Mouse (Mus musculus) forebrain, embryonic 12.5 days (tissue): ENCODE data around the gene Pfdn6. TPM values are rescaled to one million over a fixed set of nuclear protein-coding genes. Genes with fewer than 3 reads are reported as not detected.

Experiments
- ATAC-seq: fragments of 200-750 bp; cut with Nextera tagmentation; 2 replicates; pipeline ENCODE4 v1.8.0; 2017; ENCODE audit warnings: moderate TSS enrichment; ENCODE audit not compliant: low FRiP score
- H3K27ac ChIP-seq: fragments of 300-500 bp; sonication (generic); 2 replicates; pipeline ENCODE4 v1.5.1; 2016; ENCODE audit warnings: mild to moderate bottlenecking
- H3K27me3 ChIP-seq: fragments of 300-500 bp; sonication (generic); 2 replicates; pipeline ENCODE4 v1.6.1; 2016; ENCODE audit warnings: mild to moderate bottlenecking
- H3K36me3 ChIP-seq: fragments of 300-500 bp; sonication (generic); replicated peaks from 2 replicates; pipeline ENCODE4 v1.6.1; 2016; ENCODE audit warnings: mild to moderate bottlenecking
- H3K4me1 ChIP-seq: fragments of 300-500 bp; sonication (generic); 2 replicates; pipeline ENCODE4 v1.6.1; 2016
- H3K4me2 ChIP-seq: fragments of 300-500 bp; sonication (generic); 2 replicates; pipeline ENCODE4 v1.6.1; 2016; ENCODE audit warnings: mild to moderate bottlenecking, moderate library complexity
- H3K4me3 ChIP-seq: fragments of 300-500 bp; sonication (generic); replicated peaks from 2 replicates; pipeline ENCODE4 v1.5.1; 2016; ENCODE audit warnings: mild to moderate bottlenecking
- H3K9ac ChIP-seq: fragments of 300-500 bp; sonication (generic); 2 replicates; pipeline ENCODE4 v1.6.1; 2016; ENCODE audit warnings: mild to moderate bottlenecking
- H3K9me3 ChIP-seq: fragments of 300-500 bp; sonication (generic); 2 replicates; pipeline ENCODE4 v1.6.1; 2016
- whole genome bisulfite sequencing: fragments of 180-500 bp; shearing (Covaris S2); methylation state at CpG from one replicate; pipeline ENCODE4 v1.1.7; 2016; 5-methylcytosine and 5-hydroxymethylcytosine counted together
- polyA plus RNA-seq: library from polyadenylated mRNA; unstranded; fragments of >200 nt; fragmentation: Nextera tagmentation; extraction: Ambion mirVana; gene quantifications from 2 replicates; pipeline ENCODE4 v1.2.1, GENCODE M21; 2016

Pfdn6 gene
- polyA plus RNA-seq, 1 experiment from 2014 or later = 198 TPM

DNA sequence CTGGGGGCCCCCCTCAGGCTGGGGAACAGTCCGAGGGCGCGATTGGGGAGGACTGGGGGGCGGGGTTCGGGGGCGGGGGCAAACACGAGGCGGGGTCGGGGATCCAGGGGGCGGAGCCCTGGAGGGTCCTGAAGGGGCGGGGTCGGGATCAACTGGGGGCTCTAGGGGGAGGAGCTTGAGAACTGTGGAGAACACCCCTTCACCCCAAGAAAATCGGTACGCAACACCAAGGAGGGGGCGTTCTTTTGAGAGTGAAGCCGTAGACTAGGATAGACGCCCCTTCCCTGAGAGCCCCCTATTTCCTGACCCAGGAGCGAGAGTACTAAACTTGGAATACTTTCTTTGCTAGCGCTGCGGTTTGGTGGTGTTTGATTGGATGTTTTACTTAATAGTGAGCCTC is 23.8 kb downstream of the Pfdn6 start:
- Histone ChIP-seq H3K4me3 (peak overlapping the region; percentile 65), H3K27ac (peak overlapping the region; percentile 88), H3K27me3 (peaks cover 7% of the 10 kb centered on the region; the same call in 1 of the 2 replicates), H3K4me2 (peak overlapping the region; percentile 65), H3K9ac (peak overlapping the region; percentile 66), H3K36me3 (peaks cover 52% of the 10 kb centered on the region), H3K4me1 (peaks cover 60% of the 10 kb centered on the region), H3K9me3 (no peaks in the 10 kb centered on the region)
- ATAC-seq = peak; percentile 18
- under 1% methylated on average over 15 of the region's 20 CpGs for WGBS

DNA sequence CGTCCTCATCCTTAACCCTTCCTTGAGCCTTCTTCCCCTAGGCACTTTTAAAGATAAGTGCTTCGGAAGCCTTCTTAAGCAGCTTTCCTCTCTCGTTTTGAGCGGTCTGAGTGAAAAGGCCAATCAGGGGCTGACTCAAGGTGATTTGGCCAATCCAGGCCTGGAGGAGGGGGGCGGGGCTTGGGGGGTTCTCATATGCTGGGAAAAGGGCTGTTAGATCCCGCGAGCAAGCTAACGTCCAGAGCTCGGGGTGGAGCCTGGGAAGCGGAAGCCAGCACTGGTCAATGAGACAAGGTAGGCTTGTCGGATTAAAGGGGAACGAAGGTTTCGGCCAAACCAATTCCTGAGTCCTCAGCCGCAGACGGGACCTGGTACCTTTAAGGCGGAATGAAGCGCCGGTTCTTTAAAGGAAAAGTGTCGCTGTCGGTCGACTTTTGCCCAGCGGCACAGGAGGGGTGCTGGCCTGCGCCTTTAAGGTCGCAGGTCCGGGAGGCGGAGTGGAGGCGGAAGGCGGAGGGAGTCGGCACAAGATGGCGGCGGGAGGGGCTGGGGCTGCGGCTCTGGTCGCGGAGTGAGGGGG is 24.4 kb downstream of the Pfdn6 start, which contains the start of the genes Tapbp and Zbtb22:
Gene Tapbp, plus strand, starts transcription at position 229 of the 580 bp plus-strand sequence.
Gene Zbtb22, plus strand, starts transcription at position 234 of the 580 bp plus-strand sequence.
- Histone ChIP-seq H3K27me3 (peaks cover 7% of the 10 kb centered on the region; the same call in 1 of the 2 replicates), H3K27ac (peak within 1 kb of the TSS; percentile 88), H3K9ac (peak within 1 kb of the TSS; percentile 66), H3K4me1 (peaks cover 60% of the 10 kb centered on the region), H3K4me2 (peak within 1 kb of the TSS; percentile 65), H3K4me3 (peak within 1 kb of the TSS; percentile 65), H3K36me3 (peaks cover 56% of the 10 kb centered on the region), H3K9me3 (no peaks in the 10 kb centered on the region)
- peak; percentile 91 for ATAC-seq
- WGBS = under 1% methylated on average over 34 of the region's 34 CpGs

DNA sequence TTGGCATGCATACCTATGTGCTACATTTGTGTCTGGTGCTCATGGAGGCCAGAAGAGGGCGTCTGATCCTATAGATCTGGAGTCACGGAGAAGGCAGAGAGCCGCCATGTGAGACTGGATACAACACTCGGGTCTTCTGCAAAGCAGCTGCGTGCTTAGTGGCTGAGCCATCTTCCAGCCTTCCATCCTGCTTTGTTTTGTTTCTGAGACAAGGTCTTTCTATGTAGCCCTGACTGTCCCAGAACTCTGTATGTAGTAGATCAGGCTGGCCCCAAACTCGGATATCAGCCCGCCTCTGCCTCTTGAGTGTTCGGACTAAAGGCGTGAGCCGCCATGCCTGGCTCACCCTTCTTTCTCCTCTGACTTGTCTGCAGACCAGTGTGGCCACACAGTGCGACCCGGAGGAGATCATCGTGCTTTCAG is 25.2 kb downstream of the Pfdn6 start:
- peak overlapping the region; percentile 65 for H3K4me2 ChIP-seq
- H3K9me3 ChIP-seq = no peaks in the 10 kb centered on the region
- H3K36me3 ChIP-seq = peaks cover 56% of the 10 kb centered on the region
- no peak overlapping the region; the same call in 1 of the 2 replicates for H3K9ac ChIP-seq
- WGBS = 74% methylated on average over 13 of the region's 13 CpGs
- peak overlapping the region; percentile 36; the same call in 1 of the 2 replicates for H3K27ac ChIP-seq
- H3K4me1 ChIP-seq = peaks cover 62% of the 10 kb centered on the region
- no peak for ATAC-seq
- H3K27me3 ChIP-seq = peaks cover 7% of the 10 kb centered on the region; the same call in 1 of the 2 replicates
- peak overlapping the region; percentile 10; the same call in 1 of the 2 replicates for H3K4me3 ChIP-seq

DNA sequence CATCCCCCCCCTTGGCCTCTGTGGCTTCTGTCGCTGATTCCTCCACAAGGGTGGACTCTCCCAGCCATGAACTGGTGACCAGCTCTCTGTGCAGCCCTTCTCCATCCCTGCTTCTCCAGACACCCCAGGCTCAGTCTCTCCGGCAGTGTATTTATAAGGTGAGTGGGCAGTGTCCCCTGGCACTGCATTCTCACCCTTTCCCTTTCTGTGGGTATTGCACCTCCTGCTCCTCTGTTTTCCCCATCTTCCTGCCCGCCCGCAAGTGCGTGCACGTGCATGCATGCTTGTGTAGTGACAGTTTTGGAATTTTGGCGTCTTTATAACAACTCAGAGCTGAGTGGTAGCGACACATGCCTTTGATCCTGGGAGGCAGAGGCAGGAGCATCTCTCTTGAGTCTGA is 26.2 kb downstream of the Pfdn6 start:
- Histone ChIP-seq H3K4me2 (no peak overlapping the region), H3K27me3 (peaks cover 7% of the 10 kb centered on the region; the same call in 1 of the 2 replicates), H3K9me3 (no peaks in the 10 kb centered on the region), H3K4me3 (no peak overlapping the region), H3K27ac (no peak overlapping the region), H3K36me3 (peaks cover 56% of the 10 kb centered on the region), H3K9ac (no peak overlapping the region), H3K4me1 (peaks cover 53% of the 10 kb centered on the region)
- 96% methylated on average over 8 of the region's 8 CpGs for WGBS
- no peak for ATAC-seq

GRCm38 (mm10) chr17:33913264-33913663 is 26.9 kb downstream of the Pfdn6 start:
- Histone ChIP-seq H3K36me3 (peaks cover 54% of the 10 kb centered on the region), H3K4me3 (no peak overlapping the region), H3K27ac (no peak overlapping the region), H3K9me3 (no peaks in the 10 kb centered on the region), H3K9ac (no peak overlapping the region), H3K4me2 (no peak overlapping the region), H3K27me3 (peaks cover under 1% of the 10 kb centered on the region; the same call in 1 of the 2 replicates), H3K4me1 (peaks cover 50% of the 10 kb centered on the region)
- ATAC-seq = no peak
- 91% methylated on average over 10 of the region's 10 CpGs for WGBS

- Histone ChIP-seq H3K4me2 (no peak overlapping the region), H3K27me3 (no peaks in the 10 kb centered on the region), H3K27ac (no peak overlapping the region), H3K4me1 (peaks cover 48% of the 10 kb centered on the region), H3K9me3 (no peaks in the 10 kb centered on the region), H3K4me3 (no peak overlapping the region), H3K36me3 (peaks cover 41% of the 10 kb centered on the region), H3K9ac (no peak overlapping the region)
- WGBS = 91% methylated on average over 28 of the region's 28 CpGs
- ATAC-seq = no peak
Observed at GRCm38 (mm10) chr17:33911813-33912414, 28.2 kb downstream of the Pfdn6 start.

- Histone ChIP-seq H3K27me3 (no peaks in the 10 kb centered on the region), H3K36me3 (peaks cover 41% of the 10 kb centered on the region), H3K9ac (no peak overlapping the region), H3K4me2 (no peak overlapping the region), H3K27ac (no peak overlapping the region), H3K9me3 (no peaks in the 10 kb centered on the region), H3K4me3 (peak overlapping the region; percentile 84; the same call in 1 of the 2 replicates), H3K4me1 (peaks cover 42% of the 10 kb centered on the region)
- 93% methylated on average over 31 of the region's 31 CpGs for WGBS
- no peak for ATAC-seq
Observed at GRCm38 (mm10) chr17:33911052-33911812, 28.9 kb downstream of the Pfdn6 start.

GRCm38 (mm10) chr17:33910346-33911051 is 29.6 kb downstream of the Pfdn6 start:
- peak overlapping the region; percentile 91; the same call in 1 of the 2 replicates for H3K27ac ChIP-seq
- H3K4me1 ChIP-seq = peaks cover 41% of the 10 kb centered on the region
- peak overlapping the region; percentile 84 for H3K4me3 ChIP-seq
- no peak for ATAC-seq
- H3K36me3 ChIP-seq = peaks cover 41% of the 10 kb centered on the region
- H3K4me2 ChIP-seq = peak overlapping the region; percentile 99
- H3K27me3 ChIP-seq = no peaks in the 10 kb centered on the region
- 57% methylated on average over 11 of the region's 11 CpGs for WGBS
- H3K9me3 ChIP-seq = no peaks in the 10 kb centered on the region
- H3K9ac ChIP-seq = peak overlapping the region; percentile 87

DNA sequence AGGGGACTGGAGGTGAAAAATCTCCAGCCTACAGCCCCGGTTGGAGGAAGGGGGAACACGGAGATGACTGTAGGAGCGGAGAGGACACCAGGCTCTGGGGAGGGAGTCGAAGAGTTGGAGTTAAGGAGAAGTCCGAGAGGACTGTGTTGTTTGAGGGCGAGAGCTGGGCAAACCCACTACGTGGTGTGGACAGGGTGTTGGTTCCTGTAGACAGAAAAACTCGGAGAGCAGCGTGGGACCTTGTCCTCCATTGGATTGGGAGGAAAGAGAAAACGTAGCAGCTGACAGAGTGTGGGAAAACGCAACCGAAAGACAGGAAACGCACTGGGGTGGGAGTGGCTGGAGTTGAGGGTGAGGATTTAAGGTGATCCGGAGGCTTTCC is 30.3 kb downstream of the Pfdn6 start:
- Histone ChIP-seq H3K4me1 (peaks cover 34% of the 10 kb centered on the region), H3K9ac (peak overlapping the region; percentile 87), H3K36me3 (peaks cover 38% of the 10 kb centered on the region), H3K4me3 (peak overlapping the region; percentile 84), H3K27ac (peak overlapping the region; percentile 91), H3K9me3 (no peaks in the 10 kb centered on the region), H3K27me3 (no peaks in the 10 kb centered on the region), H3K4me2 (peak overlapping the region; percentile 99)
- ATAC-seq = no peak; the same call in 1 of the 2 replicates
- WGBS = under 1% methylated on average over 14 of the region's 14 CpGs

DNA sequence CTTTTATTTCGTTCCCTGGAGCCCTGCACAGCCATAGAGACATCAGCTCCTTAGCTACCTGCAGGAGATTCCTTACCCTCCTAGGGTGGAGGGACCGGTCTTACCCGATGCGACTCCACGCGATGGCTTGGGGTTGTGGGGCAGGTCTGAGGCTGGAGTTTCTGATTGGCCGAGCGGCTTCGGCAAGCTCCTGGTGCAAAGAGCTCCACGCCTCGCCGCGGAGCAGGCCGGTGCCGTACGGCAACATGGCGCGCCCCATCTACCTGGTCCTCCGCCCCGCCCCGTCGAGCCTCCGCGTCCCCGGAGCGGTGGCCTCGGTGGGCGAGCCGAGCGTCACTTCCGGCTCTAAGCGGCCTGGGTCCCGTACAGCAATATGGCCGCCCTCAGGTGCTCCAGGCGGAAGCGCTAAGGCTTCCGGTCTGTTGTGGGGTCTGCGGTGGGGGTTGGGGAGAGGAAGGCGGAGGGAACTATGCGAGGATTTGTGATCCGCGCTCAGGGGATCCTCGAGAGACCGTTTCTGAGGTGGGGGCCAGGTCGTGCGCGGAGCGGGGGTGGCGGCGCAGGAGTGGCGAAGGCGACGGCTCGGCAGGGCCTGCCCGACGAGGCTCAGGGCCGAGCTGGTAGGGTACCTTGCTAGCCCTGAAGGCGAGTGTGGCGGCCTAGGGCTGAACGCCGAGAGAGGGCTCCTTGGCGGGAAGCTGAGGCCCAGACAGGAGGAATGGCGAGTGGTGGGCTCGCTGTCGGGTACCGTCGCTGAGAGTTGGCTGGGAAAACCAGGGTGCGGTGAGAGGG is 30.9 kb downstream of the Pfdn6 start, which contains the start of gene Daxx:
Gene Daxx, plus strand, starts transcription at position 338 of the 792 bp plus-strand sequence.
- WGBS = under 1% methylated on average over 68 of the region's 68 CpGs
- H3K4me2 ChIP-seq = peak within 1 kb of the TSS; percentile 99
- peak within 1 kb of the TSS; percentile 87 for H3K9ac ChIP-seq
- H3K4me1 ChIP-seq = peaks cover 29% of the 10 kb centered on the region
- no peaks in the 10 kb centered on the region for H3K9me3 ChIP-seq
- peak; percentile 97 for ATAC-seq
- no peaks in the 10 kb centered on the region for H3K27me3 ChIP-seq
- peak within 1 kb of the TSS; percentile 84 for H3K4me3 ChIP-seq
- H3K27ac ChIP-seq = peak within 1 kb of the TSS; percentile 91
- peaks cover 32% of the 10 kb centered on the region for H3K36me3 ChIP-seq
